Mouse (Mus musculus) liver, embryonic 16.5 days (tissue): Measurements from ENCODE around the gene Jam3. TPM values are rescaled to one million over a fixed set of nuclear protein-coding genes. Genes with fewer than 3 reads are reported as not detected.

ENCODE experiments used
- ATAC-seq: fragments of 200-750 bp; cut with Nextera tagmentation; 2 replicates; pipeline ENCODE4 v1.8.0; 2017; ENCODE audit warnings: low read depth, mild to moderate bottlenecking, moderate number of reproducible peaks, moderate library complexity
- H3K27ac ChIP-seq: fragments of 300-500 bp; sonication (generic); 2 replicates; pipeline ENCODE4 v1.5.1; 2014; ENCODE audit warnings: mild to moderate bottlenecking, low read length
- H3K27me3 ChIP-seq: fragments of 300-500 bp; sonication (generic); 2 replicates; pipeline ENCODE4 v1.6.1; 2014; ENCODE audit warnings: low read depth, low read length, mixed read lengths; ENCODE audit not compliant: control insufficient read depth, insufficient read depth
- H3K36me3 ChIP-seq: fragments of 300-500 bp; sonication (generic); 2 replicates; pipeline ENCODE4 v1.6.1; 2014; ENCODE audit warnings: mild to moderate bottlenecking; ENCODE audit not compliant: control insufficient read depth, insufficient read depth
- H3K4me1 ChIP-seq: fragments of 300-500 bp; sonication (generic); 2 replicates; pipeline ENCODE4 v1.6.1; 2014; ENCODE audit warnings: low read depth, low read length, mixed read lengths; ENCODE audit not compliant: control insufficient read depth
- H3K4me2 ChIP-seq: fragments of 300-500 bp; sonication (generic); 2 replicates; pipeline ENCODE4 v1.6.1; 2014; ENCODE audit warnings: low read depth, low read length, mixed read lengths
- H3K4me3 ChIP-seq: fragments of 300-500 bp; sonication (generic); 2 replicates; pipeline ENCODE4 v1.5.1; 2014; ENCODE audit warnings: low read depth, mild to moderate bottlenecking, low read length
- H3K9ac ChIP-seq: fragments of 300-500 bp; sonication (generic); 2 replicates; pipeline ENCODE4 v1.6.1; 2014; ENCODE audit warnings: low read depth, low read length
- H3K9me3 ChIP-seq: fragments of 300-500 bp; sonication (generic); replicated peaks from 2 replicates; pipeline ENCODE4 v1.6.1; 2016; ENCODE audit warnings: low read length; ENCODE audit not compliant: control insufficient read depth
- WGBS: fragments of 180-500 bp; shearing (Covaris S2); extraction: QIAGEN DNeasy Blood & Tissue Kit; methylation state at CpG from one replicate; pipeline ENCODE4 v1.1.7; 2014; ENCODE audit not compliant: insufficient replicate concordance; 5-methylcytosine and 5-hydroxymethylcytosine counted together
- polyA plus RNA-seq: library from polyadenylated mRNA; unstranded; fragments of >200 nt; fragmentation: Nextera tagmentation; extraction: Ambion mirVana; gene quantifications from 2 replicates; pipeline ENCODE4 v1.2.1, GENCODE M21; 2015

Jam3 gene
- polyA plus RNA-seq, 1 experiment from 2014 or later, result 3.0 TPM

DNA sequence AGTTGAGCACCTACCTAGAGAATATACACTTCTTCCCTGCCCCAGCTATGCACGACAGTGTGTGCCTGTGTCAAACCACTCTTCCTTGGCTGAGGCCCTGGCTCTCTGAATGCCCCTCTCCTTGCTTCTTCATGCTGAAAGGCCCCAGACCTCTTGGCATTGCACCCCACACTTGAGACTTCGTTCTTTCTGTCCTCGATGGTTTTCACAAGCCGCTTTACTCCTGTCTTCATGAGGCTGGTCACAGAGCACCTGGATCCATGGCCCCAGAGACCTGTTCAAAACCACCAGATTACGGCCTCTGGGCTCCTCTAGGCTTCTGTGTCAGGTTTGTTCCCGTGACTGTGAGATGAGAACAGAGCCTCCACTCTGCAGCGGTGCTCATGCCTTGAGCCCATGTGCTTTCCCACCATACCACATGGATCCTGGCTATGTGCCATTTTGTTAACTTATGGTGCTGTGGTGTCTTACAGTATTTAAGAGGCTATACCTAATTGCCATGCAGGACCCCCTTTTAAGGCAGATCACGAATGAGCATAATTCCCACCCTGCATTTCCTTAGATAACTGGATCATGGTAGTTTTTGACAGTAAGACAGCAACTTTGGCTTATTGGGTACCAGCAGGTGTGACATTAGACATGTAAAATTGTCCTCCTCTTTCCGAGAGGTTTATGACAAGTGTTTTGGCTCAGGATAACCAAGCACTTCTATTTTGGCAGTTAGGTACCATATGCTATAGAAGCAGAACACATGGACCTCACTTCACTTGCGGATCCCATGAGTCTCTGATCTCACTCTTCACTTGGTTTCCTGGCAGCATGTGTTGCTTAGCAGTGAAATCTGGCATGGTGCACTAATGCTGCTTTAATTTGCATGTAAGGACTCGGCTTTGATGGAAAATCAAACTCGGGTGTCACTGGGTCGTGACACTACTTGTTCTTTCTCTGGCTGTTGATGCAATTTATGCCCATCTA, 64.1 kb downstream of the Jam3 start:
- Histone ChIP-seq H3K4me1 (no peaks in the 10 kb centered on the region), H3K36me3 (peaks cover 73% of the 10 kb centered on the region), H3K27ac (no peak overlapping the region), H3K27me3 (no peaks in the 10 kb centered on the region), H3K4me3 (no peak overlapping the region), H3K4me2 (no peak overlapping the region), H3K9ac (no peak overlapping the region), H3K9me3 (no peaks in the 10 kb centered on the region)
- no peak for ATAC-seq
- WGBS, result 84% methylated on average over 13 of the region's 13 CpGs

DNA sequence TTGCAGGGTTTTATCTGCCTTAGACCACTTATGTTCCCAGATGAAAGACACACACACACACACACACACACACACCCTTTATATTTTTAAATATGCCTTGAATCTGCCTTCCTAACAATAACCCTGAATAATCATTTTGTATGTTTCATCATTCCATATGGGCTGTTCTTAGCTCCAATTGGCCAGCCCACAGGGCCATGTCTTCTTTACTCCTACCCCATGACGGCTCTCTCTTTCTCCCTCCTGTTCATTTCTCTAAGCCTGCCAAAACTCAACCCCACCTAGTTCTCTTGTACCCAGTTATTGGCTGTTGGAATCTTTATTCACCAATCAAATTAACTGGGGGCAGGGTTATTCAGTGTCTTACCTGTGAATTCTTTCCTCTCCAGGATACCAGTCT, 65.1 kb downstream of the Jam3 start:
- Histone ChIP-seq H3K27ac (no peak overlapping the region), H3K27me3 (no peaks in the 10 kb centered on the region), H3K4me3 (no peak overlapping the region), H3K9me3 (no peaks in the 10 kb centered on the region), H3K4me1 (no peaks in the 10 kb centered on the region), H3K9ac (no peak overlapping the region), H3K4me2 (no peak overlapping the region), H3K36me3 (peaks cover 72% of the 10 kb centered on the region)
- 83% methylated on average over 1 of the region's 1 CpGs for WGBS
- no peak for ATAC-seq

DNA sequence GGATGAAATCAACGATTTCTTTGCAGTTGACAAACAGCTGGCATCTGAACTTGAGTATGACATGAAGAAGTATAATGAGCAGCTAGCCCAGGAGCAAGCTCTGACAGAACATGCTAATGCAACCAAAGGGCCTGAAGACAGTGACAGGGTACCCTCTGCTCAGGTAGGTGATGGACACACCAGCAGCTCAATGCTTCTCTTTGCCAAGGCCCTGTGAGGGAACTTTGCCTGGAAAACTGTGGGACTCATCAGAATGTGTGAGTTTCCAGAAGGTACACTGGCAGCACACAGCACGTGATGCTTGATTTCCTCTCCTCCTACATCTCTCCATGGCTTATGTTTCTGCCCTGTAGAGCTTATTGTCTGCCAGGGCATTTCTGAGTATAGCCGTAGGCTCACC, 67.8 kb downstream of the Jam3 start:
- Histone ChIP-seq H3K36me3 (peaks cover 79% of the 10 kb centered on the region), H3K9me3 (no peaks in the 10 kb centered on the region)

DNA sequence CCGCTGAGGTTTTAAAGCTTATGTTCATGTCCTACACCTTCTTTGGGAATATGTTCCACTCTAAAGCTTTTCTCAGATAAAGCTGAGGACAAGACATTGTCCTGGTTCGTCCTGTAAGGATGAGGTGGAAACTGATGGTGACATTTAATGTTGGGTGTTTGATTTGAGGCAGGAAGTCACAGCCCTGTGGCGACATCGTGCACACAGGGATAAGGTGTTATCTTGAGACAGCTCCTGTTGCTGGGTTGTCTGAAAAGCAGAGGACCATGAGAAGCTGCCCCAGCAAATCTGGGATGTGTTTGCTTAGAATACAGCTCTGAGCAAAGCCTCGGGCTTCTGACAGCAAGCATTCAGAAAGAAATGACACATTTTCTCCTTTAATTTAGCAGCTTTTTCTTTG, 69.0 kb downstream of the Jam3 start:
- WGBS, result 41% methylated on average over 5 of the region's 5 CpGs
- Histone ChIP-seq H3K27ac (no peak overlapping the region), H3K4me3 (no peak overlapping the region), H3K36me3 (peaks cover 75% of the 10 kb centered on the region), H3K9me3 (no peaks in the 10 kb centered on the region), H3K4me1 (no peaks in the 10 kb centered on the region), H3K4me2 (no peak overlapping the region), H3K27me3 (no peaks in the 10 kb centered on the region), H3K9ac (no peak overlapping the region)
- no peak for ATAC-seq

More for the DNA sequence above, 67.8 kb downstream of the Jam3 start:
- no peak overlapping the region for H3K27ac ChIP-seq
- no peak overlapping the region for H3K4me3 ChIP-seq
- no peaks in the 10 kb centered on the region for H3K4me1 ChIP-seq
- H3K27me3 ChIP-seq, result no peaks in the 10 kb centered on the region
- 84% methylated on average over 3 of the region's 3 CpGs for WGBS
- ATAC-seq, result no peak
- no peak overlapping the region for H3K4me2 ChIP-seq
- H3K9ac ChIP-seq, result no peak overlapping the region

DNA sequence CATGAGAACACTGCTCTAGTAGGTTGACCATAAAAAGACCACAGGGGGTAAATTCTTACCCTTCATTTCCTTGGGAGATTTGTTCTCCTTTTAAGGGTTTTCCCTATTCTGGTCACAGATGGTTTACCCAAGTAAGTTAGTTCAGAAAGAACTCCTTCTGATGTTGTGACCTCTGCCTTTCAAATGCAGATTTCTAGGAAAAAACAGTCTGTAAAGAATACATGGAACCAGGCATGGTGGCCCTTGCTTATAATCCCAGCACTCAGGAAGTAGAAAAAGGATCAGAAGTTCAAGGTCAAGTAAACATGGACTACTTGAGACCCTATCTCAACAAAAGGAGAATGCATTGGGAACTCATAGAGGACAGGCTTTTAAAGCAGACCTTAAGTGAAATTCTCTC, 79.4 kb downstream of the Jam3 start:
- Histone ChIP-seq H3K36me3 (peaks cover 60% of the 10 kb centered on the region), H3K4me2 (no peak overlapping the region), H3K27ac (no peak overlapping the region), H3K4me3 (no peak overlapping the region), H3K9me3 (no peaks in the 10 kb centered on the region), H3K9ac (no peak overlapping the region), H3K4me1 (no peaks in the 10 kb centered on the region), H3K27me3 (no peaks in the 10 kb centered on the region)
- ATAC-seq, result no peak

DNA sequence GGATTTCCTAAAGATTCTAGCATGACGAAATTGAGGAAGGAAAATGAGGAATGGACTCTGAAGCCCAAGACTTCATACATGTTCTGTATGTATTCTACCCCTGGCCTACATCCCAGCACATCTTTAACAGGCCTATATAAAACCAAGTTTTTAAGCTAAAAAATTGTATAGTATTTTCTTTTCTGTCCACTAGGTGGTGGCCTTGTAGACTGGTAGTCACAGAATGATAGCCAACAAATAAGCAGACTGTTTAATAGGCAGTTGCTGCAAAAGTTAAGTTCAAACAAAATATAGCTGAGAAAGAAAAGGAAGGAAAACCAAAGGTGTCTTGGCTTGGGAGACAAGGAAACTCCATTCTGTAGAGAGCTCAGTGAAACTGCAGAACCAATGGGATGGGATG, 80.5 kb downstream of the Jam3 start:
- ATAC-seq, result no peak
- Histone ChIP-seq H3K4me2 (no peak overlapping the region), H3K9ac (no peak overlapping the region), H3K9me3 (no peaks in the 10 kb centered on the region), H3K27ac (no peak overlapping the region), H3K27me3 (no peaks in the 10 kb centered on the region), H3K4me3 (no peak overlapping the region), H3K36me3 (peaks cover 63% of the 10 kb centered on the region), H3K4me1 (no peaks in the 10 kb centered on the region)
- 57% methylated on average over 1 of the region's 1 CpGs for WGBS

DNA sequence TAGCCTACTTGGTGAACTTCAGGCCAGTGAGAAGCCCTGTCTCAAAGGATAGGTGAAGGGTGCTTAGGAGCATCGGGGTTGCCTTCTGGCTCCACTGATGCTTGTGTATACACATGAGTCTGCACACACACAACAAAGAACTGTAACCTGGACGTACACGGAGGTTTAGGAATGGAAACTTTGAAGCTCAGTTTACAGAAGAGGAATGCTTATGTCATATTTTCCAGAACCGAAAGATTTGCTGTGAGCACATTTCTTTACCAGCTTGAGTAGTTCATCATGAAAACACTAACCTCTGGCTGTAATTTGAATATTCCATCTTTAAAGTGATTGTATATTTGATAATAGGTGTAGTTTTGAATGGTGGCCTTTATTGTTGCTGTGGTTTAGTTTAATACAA, 84.3 kb downstream of the Jam3 start:
- 91% methylated on average over 4 of the region's 4 CpGs for WGBS
- Histone ChIP-seq H3K36me3 (peaks cover 69% of the 10 kb centered on the region), H3K9ac (no peak overlapping the region), H3K4me1 (no peaks in the 10 kb centered on the region), H3K9me3 (no peaks in the 10 kb centered on the region), H3K4me3 (no peak overlapping the region), H3K27me3 (no peaks in the 10 kb centered on the region), H3K4me2 (no peak overlapping the region), H3K27ac (no peak overlapping the region)
- ATAC-seq, result no peak

DNA sequence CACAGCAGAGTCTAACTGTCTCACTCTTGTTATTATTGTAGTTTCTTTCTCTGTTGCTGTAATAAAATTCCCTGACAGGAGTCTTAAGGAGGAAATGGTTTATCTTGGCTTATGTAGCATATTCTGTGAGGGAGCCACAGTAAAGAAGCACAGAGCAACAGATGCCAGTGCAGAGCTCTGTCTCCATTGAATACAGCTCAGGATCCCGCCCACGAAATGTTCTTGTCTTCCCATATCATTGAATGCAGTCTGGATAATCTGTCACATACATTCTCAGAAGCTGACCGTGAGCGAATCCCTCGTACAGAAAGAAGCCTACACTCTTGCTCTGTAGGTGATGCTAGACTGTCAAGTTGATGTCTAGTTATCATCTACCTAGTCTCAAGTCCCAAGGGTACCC, 96.9 kb downstream of the Jam3 start:
- H3K4me3 ChIP-seq, result no peak overlapping the region
- no peaks in the 10 kb centered on the region for H3K27me3 ChIP-seq
- WGBS, result 85% methylated on average over 5 of the region's 5 CpGs
- no peaks in the 10 kb centered on the region for H3K9me3 ChIP-seq
- ATAC-seq, result no peak
- no peak overlapping the region for H3K9ac ChIP-seq
- H3K4me2 ChIP-seq, result no peak overlapping the region
- H3K27ac ChIP-seq, result no peak overlapping the region
- H3K4me1 ChIP-seq, result no peaks in the 10 kb centered on the region
- peaks cover 64% of the 10 kb centered on the region for H3K36me3 ChIP-seq

DNA sequence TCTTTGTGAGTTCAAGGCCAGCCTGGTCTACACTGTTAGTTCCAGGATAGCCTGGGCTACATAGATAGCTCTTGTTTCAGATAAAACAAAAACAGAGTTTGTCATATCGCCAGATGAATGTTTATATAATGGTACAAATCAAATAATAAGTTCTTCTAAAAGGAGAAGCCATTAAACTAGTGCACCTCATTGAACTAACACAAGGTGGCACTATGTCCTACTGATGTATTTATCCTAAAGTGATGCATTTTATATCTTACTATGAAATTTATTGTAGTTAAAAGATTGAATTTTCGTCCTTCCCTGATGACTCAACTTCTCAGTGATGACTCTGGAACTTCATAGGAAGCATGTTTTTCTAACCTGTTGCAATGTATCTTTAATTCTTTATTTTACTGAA, 105.7 kb downstream of the Jam3 start:
- Histone ChIP-seq H3K9me3 (no peaks in the 10 kb centered on the region), H3K27ac (no peak overlapping the region), H3K4me1 (no peaks in the 10 kb centered on the region), H3K36me3 (peaks cover 76% of the 10 kb centered on the region), H3K27me3 (no peaks in the 10 kb centered on the region), H3K4me2 (no peak overlapping the region), H3K9ac (no peak overlapping the region), H3K4me3 (no peak overlapping the region)
- ATAC-seq, result no peak
- WGBS, result 71% methylated on average over 2 of the region's 2 CpGs
